Mouse (Mus musculus): ENCODE measurements around the gene Syce1l. TPM values are rescaled to one million over a fixed set of nuclear protein-coding genes. Genes with fewer than 3 reads are reported as not detected.

The Syce1l gene
- total RNA-seq, 2 experiments from 2014 or later, result not detected

DNA sequence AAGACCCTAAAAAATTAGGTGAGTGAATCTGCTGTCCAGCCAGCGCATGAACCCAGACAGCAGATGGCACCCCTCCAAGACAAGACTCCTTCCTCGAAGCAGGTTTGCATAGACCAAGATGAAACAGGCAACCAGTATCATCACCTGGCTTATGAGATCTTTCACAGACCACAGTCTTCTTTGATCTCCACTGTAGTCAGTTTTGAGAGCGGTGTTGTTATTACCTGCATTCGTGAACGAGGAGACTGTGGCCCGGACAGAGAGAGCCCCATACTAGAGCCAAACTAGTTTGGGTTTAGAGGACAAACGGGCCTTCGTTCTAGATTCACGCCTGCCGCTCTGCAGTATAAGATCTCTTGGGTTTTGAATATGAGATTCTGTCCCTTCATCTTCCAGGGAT lies 26.9 kb downstream of the Syce1l start:
- DNase-seq, result no peak
- intact Hi-C loops (cut with DNase I), result loop anchor here (5.0 to 10.0 kb wide), 2 partner anchors 175 to 767 kb away; partner anchors contain the start of genes Adamts18 and Wwox

DNA sequence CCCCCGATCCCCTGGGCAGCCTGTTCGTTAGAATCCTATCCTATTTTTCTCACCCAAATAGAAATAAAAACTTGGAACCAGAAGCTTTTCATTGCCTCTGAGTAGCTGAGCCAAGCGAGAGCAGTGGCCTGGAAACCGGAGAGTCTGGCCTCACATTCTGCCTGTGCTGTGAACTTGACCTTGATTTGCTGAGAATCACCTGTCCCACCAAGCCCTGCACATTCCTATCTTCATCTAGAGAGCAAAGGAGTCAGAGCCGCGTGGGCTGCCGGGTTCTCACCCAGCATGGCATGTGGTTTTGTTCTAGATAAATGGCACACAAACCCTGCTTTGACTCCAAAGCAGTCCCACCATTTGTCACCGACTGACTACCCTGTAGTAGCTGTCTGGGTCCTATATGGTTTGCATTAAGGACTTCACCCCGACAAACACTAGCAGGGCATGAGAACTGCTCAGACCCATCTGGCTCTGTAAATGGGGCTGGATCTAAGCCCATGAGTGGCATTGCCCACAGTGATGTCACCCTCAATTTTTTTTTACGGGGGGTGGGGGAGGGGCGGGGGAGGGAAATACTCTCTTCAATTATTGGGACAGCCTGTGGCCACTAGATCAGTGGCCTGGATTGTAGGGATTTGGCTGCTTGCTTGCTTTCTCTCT lies 29.7 kb downstream of the Syce1l start:
- DNase-seq, result no peak
- intact Hi-C loops (cut with DNase I), result no loop called here

DNA sequence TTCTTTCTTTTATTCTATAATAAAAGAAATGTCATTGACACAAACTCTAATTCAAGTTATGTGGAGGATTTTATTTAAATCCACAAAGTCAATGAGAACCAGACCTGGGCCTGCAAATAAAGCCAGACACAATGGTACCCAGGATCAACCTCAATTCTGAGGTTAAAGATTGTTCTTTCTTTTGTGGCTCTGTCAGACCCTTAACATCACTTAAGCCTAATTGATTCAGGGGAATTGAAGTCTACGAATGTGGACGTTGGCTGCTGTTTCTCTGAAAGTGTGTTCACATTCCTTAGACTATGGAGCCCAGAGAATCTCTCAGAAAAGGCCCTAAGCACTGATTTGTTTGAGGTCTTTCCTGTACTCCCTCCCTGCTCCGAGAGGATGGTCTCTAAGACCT lies 30.3 kb downstream of the Syce1l start:
- intact Hi-C loops (cut with DNase I), result no loop called here
- DNase-seq, result no peak

DNA sequence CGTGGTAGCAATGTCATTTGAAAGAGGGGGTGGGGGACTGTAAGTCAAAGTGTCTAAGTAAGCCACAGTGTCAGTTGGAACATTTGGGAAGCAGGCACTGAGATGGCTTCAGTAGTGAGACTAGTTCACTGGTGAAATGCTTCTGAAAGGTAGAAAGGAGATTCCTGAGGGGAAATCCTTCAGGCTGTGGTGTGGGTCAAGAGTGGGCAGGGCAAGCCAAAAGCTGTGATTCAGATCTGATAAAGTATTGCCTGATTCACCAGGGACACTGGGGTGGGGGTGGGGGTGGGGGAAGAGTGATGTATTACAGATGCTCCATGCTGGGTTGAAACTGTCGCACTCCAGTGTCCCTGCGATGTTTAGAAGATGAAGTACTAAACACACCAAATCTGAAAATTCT lies 31.6 kb downstream of the Syce1l start:
- DNase-seq, result no peak
- intact Hi-C loops (cut with DNase I), result no loop called here

DNA sequence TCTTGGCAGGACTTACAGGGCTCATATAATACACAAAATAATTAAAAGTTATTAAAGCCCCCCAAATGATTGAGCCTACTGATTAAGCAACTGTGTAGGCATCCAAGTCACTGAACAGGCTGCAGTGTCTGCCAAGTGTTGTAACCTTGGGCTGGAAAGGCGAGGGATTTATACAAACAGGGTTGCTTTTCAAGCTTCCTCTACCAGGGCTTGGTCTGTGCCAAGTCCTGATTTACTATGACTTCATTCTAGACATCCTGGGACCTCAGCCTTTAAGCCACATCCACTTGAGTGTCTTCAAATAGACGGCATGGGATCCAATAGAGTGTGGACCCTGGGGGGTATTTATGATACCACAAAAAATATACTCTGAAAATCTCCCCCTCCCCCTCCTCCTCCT lies 32.3 kb downstream of the Syce1l start:
- intact Hi-C loops (cut with DNase I), result no loop called here
- no peak for DNase-seq

DNA sequence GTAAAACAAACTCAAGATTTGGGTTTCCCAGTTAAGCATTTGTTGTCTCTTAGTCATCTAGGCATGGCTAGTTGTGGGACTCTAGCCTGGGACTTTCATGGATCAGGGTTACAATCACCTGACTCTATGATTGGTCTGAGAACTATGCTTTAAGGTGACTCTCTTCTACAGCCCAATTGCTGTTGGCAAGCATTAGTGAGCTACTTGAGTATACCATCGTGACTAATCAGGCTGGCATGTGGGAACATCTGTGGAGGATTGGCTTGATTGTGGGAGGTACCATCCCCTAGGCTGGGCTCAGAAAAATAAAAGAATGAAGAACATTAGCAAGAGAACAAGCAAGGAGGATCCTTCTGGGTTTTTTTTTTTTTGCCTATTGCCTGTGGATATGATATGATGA lies 33.8 kb downstream of the Syce1l start:
- intact Hi-C loops (cut with DNase I), result no loop called here
- DNase-seq, result no peak

DNA sequence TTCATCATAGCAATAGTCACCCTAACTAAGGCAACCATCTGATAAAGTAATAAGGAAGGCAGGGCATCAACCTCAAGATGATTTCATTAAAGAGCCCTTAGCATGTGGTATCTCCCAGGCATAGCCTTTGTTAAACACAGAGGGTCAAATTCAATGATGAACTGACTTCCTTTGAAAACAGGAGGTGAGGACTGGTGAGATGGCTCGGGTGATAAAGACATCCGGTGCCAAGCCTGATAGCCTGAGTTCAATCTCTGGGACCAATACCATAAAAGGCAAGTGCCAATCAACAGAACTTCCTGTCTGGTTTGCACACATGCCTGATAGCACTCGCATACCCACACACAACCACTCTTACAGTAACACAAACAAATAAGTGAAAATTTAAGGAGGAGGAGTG lies 36.3 kb downstream of the Syce1l start:
- DNase-seq, result no peak
- intact Hi-C loops (cut with DNase I), result no loop called here

DNA sequence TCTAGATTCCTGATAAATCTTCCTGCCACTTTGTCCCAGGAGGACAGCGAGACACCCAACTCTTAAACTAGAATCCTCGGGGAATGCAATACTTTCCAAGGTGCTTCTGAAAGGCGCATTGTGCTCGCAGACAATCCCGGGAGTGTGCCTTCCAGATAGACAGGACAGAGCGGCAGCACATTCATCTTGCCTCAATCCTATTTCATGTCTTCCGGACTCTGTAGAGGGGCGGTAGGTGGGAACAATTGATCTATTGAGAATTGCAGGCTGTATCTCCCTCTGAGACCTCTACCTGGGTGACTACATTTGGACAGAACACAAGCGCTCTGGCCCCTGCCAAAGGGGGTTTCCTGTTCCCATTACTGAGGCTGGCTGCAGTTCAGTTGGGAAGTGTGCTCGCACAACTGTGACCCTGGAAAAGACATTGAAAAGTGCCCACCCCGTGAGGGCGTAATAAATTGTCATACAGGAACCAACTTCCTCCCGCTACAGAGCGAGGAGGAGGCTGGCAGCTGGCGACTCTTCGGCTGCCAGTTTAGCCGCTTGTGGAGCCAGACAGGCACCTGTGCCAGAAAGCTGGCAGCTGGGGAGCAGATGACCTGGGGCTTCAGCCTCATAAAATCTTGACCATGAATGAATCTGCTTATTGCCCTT lies 45.0 kb downstream of the Syce1l start:
- no peak for DNase-seq
- intact Hi-C loops (cut with DNase I), result no loop called here

DNA sequence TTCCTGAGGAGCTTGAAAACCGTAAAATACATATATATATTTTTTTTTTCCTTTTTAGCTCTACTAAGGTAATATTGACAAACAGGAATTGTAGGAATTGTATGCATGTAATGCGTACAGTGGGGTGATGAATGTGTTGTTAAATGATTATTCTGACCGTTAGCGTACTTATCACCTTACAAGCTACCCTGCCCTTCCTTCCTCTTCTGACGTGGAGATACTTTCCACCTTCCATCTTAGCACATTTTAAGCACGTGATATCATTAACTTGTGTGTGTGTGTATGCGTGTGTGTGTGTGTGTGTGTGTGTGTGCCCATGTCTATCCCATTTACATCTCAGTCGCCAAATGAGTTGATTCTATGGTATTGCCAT lies 45.5 kb downstream of the Syce1l start:
- DNase-seq, result no peak
- intact Hi-C loops (cut with DNase I), result no loop called here

DNA sequence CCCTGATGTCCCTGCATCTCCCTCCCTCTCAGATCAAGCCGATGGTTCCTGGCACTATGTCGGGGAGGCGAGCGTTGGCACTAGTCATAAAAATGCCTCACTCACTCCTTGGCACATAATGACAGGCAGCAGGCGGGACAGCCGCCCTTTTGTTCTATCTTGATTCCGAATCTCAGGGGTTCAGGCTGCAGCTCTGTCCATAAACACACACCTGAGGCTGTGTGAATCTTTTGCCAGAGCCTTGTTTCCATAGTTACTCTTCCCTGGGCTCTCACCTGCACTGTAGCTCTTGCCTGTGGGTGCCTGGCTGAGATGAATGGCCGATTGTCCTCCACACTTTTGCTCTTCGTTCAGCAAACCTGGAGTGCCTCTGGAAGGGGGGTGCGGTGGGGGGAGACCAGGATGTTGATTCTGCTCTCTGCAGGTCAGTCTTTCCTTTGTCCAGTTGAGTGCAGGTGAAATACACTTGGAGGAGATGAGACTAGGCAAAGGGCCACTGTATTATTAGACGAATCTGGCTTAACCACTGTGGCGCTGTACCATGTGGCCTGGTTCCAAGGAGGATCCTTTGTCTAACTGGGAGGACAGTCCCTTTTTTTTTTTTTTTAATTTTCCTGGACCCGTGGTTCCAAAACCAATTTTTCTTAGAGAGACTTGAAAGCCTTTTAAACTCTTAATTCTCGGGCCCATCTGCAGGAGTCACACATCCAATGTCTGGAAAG lies 48.8 kb downstream of the Syce1l start:
- no peak for DNase-seq
- intact Hi-C loops (cut with DNase I), result no loop called here

DNA sequence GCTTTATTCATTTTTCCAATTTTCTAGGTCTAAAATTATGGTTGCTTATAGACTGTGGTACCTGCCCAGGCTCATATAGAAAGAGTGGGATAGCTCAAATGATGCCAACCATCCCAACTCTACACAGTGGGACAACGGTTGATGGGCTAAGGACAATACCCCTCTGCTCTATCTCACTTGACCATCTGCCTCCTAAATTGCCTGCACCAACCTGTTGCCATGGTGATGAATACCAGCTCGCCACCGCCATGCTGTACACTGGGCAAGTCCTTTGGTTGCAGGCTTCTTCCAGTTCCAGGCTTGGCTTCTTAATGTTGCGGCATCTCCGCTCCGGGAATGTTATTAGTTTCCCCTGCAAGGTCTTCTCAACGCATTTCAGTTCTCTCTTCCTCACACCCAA lies 62.0 kb downstream of the Syce1l start:
- no peak for DNase-seq
- intact Hi-C loops (cut with DNase I), result no loop called here

Other genes with a start within 250 kb of the Syce1l start
- gene Mon1b, start 7.6 kb upstream of the Syce1l start, total RNA-seq (2021), result 1 to 10 TPM; 6.5 to 6.7 TPM
- under 1 TPM in 1 of 2 experiments, not detected in 1; 0.05 TPM for gene Adamts18, start 205.5 kb downstream of the Syce1l start, total RNA-seq (2021)

Measured in heart, postnatal 14 days (tissue).